Mouse (Mus musculus): Measurements from ENCODE around the gene Samd4b. TPM values are rescaled to one million over a fixed set of nuclear protein-coding genes. Genes with fewer than 3 reads are reported as not detected.
A peak's percentile ranks its signal among the peaks of the same experiment; 100 is the strongest.

Samd4b gene
- polyA plus RNA-seq, 1 experiment from 2014 or later: 29.5 TPM

DNA sequence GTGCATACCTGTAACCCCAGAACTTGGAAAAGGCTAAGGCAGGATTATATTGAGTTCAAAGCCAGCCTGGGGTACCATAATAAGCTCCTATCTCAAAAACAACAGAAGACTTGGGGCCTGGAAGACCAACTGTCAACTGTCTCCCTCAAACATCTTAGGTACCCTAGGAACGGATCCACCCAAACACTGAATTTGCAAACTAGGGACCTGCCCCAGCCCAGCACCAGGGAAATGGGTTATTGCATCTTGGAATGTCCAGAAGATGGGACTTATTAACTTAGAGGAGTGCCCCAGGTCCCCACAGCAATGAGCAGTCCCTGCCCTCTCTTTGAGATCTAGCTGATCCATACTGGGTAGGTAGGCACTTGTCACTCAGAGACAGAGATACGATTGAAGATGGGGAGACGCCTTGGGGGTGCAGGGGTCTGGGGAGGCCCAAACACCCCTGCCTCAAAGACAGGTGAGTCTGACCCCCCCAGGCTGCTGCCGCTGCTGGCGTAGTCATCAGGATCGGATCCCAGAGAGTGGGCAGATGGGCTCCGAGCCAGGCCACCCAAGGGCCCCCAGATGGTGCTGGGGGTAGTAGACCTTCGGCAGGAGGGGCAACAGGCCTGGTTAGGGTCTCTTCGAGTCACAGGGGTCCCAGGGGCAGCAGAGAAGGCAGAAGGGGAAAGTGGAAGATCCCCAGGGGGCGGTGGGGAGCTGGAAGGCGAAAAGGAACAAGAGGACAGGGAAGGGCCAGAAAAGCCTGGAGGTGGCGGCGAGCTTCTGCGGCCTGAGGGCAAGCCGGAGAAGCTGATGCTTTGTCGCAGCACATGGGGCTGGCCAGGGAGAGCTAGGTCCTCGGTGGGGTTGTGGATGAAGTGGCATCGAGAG, 220.5 kb downstream of the Samd4b start:
- Histone ChIP-seq H3K9me3 (ENCODE audit: control insufficient read depth, low read length) (no peaks in the 10 kb centered on the region), H3K4me1 (ENCODE audit: control insufficient read depth, insufficient read depth, low read length) (peaks cover 25% of the 10 kb centered on the region), H3K27me3 (ENCODE audit: control insufficient read depth, insufficient read depth, low read length) (no peaks in the 10 kb centered on the region), H3K9ac (replicated peaks; ENCODE audit: low read length) (no peak overlapping the region), H3K4me2 (ENCODE audit: low read length) (peak overlapping the region; percentile 73), H3K27ac (replicated peaks; ENCODE audit: low read depth, low read length) (no peak overlapping the region), H3K4me3 (replicated peaks; ENCODE audit: low read depth, low read length) (peak overlapping the region; percentile 45; the same call in 1 of the 2 replicates), H3K36me3 (ENCODE audit: control insufficient read depth, insufficient read depth, low read length) (no peaks in the 10 kb centered on the region)
- DNase-seq (no peak), ATAC-seq (ENCODE audit: low FRiP score, low TSS enrichment) (no peak)
- 80% methylated on average over 18 of the region's 18 CpGs for WGBS

DNA sequence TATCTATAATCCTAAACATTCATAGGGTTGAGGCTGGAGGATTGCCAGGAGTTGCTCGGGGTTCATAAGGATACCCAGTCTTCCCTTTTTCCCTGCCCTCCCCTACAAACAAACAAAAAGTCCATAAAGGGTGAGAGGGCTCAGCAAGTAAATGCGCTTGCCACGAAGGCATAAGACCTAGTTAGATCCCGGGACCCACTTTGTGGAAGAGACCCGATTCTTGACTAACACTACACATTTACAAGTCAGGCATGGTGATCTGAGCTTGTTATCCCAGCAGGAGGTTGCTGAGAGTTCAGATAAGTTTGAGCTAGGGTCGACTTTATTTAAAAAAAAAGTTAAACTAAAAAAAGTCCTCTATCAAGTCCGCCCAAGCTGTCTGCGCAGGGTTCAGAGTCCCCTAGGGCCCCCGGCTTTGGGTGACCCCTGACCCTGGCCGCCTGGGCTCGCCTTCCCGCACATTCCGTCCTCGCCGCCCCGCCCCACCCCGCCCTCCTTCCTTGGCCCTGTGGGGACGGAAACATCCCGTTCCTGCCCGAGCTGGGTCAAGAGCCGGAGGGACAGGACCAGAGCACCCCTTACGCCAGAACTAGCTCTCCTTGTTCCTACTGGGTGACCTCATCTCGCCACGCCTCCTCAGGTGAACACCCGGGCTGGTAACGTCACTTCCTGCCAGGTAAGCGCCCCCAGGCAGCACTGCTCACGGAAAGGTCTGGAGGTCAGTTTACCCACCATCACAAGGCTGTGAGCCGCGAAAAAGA, 221.8 kb downstream of the Samd4b start:
- Histone ChIP-seq H3K27ac (replicated peaks; ENCODE audit: low read depth, low read length) (peak overlapping the region; percentile 69), H3K9me3 (ENCODE audit: control insufficient read depth, low read length) (no peaks in the 10 kb centered on the region), H3K9ac (replicated peaks; ENCODE audit: low read length) (peak overlapping the region; percentile 59), H3K36me3 (ENCODE audit: control insufficient read depth, insufficient read depth, low read length) (no peaks in the 10 kb centered on the region), H3K4me2 (ENCODE audit: low read length) (peak overlapping the region; percentile 69), H3K27me3 (ENCODE audit: control insufficient read depth, insufficient read depth, low read length) (no peaks in the 10 kb centered on the region), H3K4me1 (ENCODE audit: control insufficient read depth, insufficient read depth, low read length) (peaks cover 23% of the 10 kb centered on the region), H3K4me3 (replicated peaks; ENCODE audit: low read depth, low read length) (peak overlapping the region; percentile 36)
- ATAC-seq (ENCODE audit: low FRiP score, low TSS enrichment) (no peak), DNase-seq (peak; percentile 58)
- 6% methylated on average over 30 of the region's 30 CpGs for WGBS

DNA sequence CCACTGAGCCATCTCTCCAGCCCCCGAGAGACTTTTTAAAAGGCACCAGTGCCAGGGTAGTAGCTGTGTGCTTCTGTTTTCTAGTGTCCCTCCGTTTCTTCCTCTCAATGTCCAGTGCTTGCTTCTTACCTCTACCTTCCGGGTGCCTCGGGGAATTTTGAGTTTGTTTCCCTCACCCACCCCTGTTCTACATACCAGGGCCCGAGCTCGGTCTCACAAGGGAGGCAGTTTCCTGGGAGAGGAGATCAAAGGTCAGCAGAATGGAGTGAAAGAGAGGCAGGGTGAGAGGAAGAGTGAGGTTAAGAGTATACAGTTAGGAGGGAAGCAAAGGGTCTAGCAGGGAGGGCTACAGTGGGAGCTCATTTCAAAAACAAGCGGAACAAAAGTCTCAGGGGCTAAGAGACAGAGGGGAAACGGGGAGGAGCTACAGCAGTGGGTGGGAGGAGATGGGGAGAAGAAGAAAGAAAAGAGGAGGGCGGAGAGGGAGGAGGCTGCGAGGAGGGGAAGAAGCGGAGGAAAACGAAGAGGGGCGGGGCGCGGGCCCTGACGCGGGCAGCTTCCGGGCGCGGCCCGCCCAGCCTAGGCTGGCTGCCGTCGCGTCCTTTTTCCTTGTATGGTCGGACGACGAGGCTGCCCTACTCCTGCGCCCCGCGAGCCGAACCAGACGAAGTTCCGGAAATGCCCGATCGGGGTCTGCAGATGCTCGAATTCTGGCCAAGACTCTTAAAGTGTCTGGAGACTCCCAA, 222.6 kb downstream of the Samd4b start:
- H3K4me2 ChIP-seq (ENCODE audit: low read length): peak overlapping the region; percentile 69
- no peaks in the 10 kb centered on the region for H3K36me3 ChIP-seq (ENCODE audit: control insufficient read depth, insufficient read depth, low read length)
- H3K4me1 ChIP-seq (ENCODE audit: control insufficient read depth, insufficient read depth, low read length): peaks cover 26% of the 10 kb centered on the region
- peak overlapping the region; percentile 36 for H3K4me3 ChIP-seq (replicated peaks; ENCODE audit: low read depth, low read length)
- peak; percentile 37 for ATAC-seq (ENCODE audit: low FRiP score, low TSS enrichment)
- no peaks in the 10 kb centered on the region for H3K9me3 ChIP-seq (ENCODE audit: control insufficient read depth, low read length)
- peak; percentile 89 for DNase-seq
- peak overlapping the region; percentile 69 for H3K27ac ChIP-seq (replicated peaks; ENCODE audit: low read depth, low read length)
- WGBS: under 1% methylated on average over 35 of the region's 36 CpGs
- H3K9ac ChIP-seq (replicated peaks; ENCODE audit: low read length): peak overlapping the region; percentile 59
- H3K27me3 ChIP-seq (ENCODE audit: control insufficient read depth, insufficient read depth, low read length): no peaks in the 10 kb centered on the region

DNA sequence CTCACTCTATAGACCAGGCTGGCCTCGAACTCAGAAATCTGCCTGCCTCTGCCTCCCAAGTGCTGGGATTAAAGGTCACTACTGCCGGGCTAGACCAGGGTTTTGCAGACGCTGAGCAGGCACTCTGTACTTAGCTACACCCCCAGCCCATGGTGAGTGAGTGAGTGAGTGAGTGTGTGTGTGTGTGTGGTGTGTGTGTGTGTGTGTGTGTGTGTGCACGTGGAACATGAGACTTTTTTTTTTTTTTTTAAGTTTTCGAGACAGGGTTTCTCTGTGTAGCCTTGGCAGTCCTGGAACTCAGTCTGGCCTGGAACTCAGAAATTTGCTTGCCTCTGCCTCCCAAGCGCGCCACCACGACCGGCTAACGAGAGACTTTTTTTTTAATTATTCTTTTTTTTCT, 223.3 kb downstream of the Samd4b start:
- Histone ChIP-seq H3K27me3 (ENCODE audit: control insufficient read depth, insufficient read depth, low read length) (no peaks in the 10 kb centered on the region), H3K9me3 (ENCODE audit: control insufficient read depth, low read length) (no peaks in the 10 kb centered on the region), H3K36me3 (ENCODE audit: control insufficient read depth, insufficient read depth, low read length) (no peaks in the 10 kb centered on the region), H3K4me2 (ENCODE audit: low read length) (no peak overlapping the region; the same call in 1 of the 2 replicates), H3K4me1 (ENCODE audit: control insufficient read depth, insufficient read depth, low read length) (peaks cover 32% of the 10 kb centered on the region), H3K27ac (replicated peaks; ENCODE audit: low read depth, low read length) (no peak overlapping the region), H3K4me3 (replicated peaks; ENCODE audit: low read depth, low read length) (no peak overlapping the region), H3K9ac (replicated peaks; ENCODE audit: low read length) (no peak overlapping the region)
- WGBS: 82% methylated on average over 10 of the region's 10 CpGs
- ATAC-seq (ENCODE audit: low FRiP score, low TSS enrichment): no peak
- DNase-seq: no peak

DNA sequence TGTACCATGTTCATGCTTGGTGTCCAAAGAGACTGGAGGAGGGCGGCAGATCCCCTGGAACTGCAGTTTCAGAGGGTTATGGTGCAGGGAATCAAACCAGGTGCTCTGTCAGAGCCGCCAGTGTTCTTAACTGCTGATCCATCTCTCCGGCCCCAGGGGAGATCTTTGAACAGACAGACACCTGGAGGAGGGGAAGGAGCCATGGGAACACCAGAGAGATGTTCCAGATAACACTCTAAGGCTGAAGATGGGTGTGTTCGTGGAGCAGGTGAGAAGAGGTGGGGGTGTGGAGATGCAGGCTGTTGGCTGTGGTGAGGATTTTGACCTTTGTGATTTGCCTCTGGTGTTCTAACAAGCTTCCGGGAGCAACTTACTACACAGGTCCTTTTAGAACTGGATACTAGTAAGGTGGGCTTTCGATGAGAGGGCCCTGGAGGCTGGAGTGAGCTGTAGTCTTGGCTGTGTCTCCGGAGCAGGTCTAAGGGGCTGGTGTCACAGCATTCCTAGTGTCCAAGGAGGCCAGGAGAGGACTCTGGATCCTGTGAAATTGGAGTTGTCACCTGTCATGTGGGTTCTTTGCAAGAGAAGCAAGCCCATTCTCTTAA, 224.0 kb downstream of the Samd4b start:
- Histone ChIP-seq H3K4me3 (replicated peaks; ENCODE audit: low read depth, low read length) (no peak overlapping the region), H3K36me3 (ENCODE audit: control insufficient read depth, insufficient read depth, low read length) (no peaks in the 10 kb centered on the region), H3K9me3 (ENCODE audit: control insufficient read depth, low read length) (no peaks in the 10 kb centered on the region), H3K27me3 (ENCODE audit: control insufficient read depth, insufficient read depth, low read length) (no peaks in the 10 kb centered on the region), H3K9ac (replicated peaks; ENCODE audit: low read length) (no peak overlapping the region), H3K4me2 (ENCODE audit: low read length) (no peak overlapping the region), H3K4me1 (ENCODE audit: control insufficient read depth, insufficient read depth, low read length) (peaks cover 27% of the 10 kb centered on the region), H3K27ac (replicated peaks; ENCODE audit: low read depth, low read length) (no peak overlapping the region)
- ATAC-seq (ENCODE audit: low FRiP score, low TSS enrichment) (no peak), DNase-seq (no peak)
- 85% methylated on average over 7 of the region's 7 CpGs for WGBS

DNA sequence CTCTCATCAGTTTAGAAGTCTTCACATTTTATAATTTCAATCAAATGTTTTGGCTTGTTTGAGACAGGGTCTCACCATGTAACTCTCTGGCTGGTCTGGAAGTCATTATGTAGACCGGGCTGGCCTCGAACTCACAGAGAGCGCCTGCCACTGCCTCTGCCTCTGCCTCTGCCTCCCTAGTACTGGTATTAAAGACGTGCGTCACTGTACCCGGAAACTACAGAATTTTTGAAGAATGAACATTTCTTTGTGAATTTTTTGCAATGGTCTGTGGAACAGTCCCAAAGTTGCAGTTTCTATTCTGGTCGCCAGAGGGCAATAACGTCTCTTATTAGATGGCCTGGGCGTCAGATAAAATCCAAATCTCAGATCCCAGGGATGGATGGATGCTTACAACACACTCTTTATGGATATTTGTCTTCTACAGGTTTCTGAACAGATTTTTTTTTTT, 224.8 kb downstream of the Samd4b start:
- H3K9me3 ChIP-seq (ENCODE audit: control insufficient read depth, low read length): no peaks in the 10 kb centered on the region
- no peaks in the 10 kb centered on the region for H3K27me3 ChIP-seq (ENCODE audit: control insufficient read depth, insufficient read depth, low read length)
- peaks cover 7% of the 10 kb centered on the region; the same call in 1 of the 2 replicates for H3K36me3 ChIP-seq (ENCODE audit: control insufficient read depth, insufficient read depth, low read length)
- H3K9ac ChIP-seq (replicated peaks; ENCODE audit: low read length): no peak overlapping the region
- peak overlapping the region; percentile 92 for H3K4me2 ChIP-seq (ENCODE audit: low read length)
- peak; percentile 22; the same call in 1 of the 2 replicates for ATAC-seq (ENCODE audit: low FRiP score, low TSS enrichment)
- peak overlapping the region; percentile 73 for H3K4me3 ChIP-seq (replicated peaks; ENCODE audit: low read depth, low read length)
- H3K27ac ChIP-seq (replicated peaks; ENCODE audit: low read depth, low read length): no peak overlapping the region
- H3K4me1 ChIP-seq (ENCODE audit: control insufficient read depth, insufficient read depth, low read length): peaks cover 27% of the 10 kb centered on the region
- WGBS: 1% methylated on average over 9 of the region's 9 CpGs
- DNase-seq: peak; percentile 94

DNA sequence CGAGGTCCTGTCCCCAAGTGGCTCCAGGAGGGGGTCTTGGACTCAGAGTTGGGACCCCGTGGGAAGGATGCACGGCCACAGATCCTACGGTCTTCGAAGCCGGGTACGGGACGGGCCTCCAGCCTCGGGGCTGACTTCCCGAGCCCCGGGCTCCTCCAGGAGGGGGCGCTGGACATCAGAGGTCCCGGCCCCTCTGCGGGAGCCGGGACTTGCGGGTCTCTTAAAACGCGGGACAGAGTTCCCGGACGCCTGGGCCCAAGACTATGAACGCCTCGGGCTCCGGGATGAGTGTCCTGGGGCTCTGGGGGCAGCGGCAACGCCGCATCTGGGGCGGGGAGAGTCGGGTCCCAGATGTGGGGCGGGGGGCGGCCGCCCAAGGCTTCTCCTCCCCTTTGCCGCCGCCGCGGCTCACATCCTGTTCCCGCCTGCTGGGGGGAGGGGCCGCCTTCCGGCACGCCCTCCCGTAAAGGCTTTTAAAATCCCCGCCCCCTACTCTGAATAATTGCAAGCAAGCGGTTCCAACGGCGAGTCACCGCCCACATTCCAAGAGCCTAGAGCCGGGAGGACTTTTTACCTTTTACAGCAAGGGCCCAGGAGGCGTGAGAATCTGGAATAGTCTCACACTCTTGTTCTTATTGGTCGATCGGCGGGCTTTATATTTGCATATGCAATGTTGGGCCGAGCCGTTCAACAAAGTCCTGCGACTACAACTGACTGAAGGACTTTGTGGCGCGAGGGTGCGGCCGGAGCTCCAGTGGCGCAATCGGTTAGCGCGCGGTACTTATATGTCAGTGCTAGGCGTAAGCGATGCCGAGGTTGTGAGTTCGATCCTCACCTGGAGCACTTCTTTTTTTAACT, 225.5 kb downstream of the Samd4b start, which contains the start of gene Plekhg2:
TSS of gene Plekhg2 (minus strand) at position 349 of the 858 bp plus-strand sequence.
- Histone ChIP-seq H3K4me3 (replicated peaks; ENCODE audit: low read depth, low read length) (peak within 1 kb of the TSS; percentile 73), H3K27me3 (ENCODE audit: control insufficient read depth, insufficient read depth, low read length) (no peaks in the 10 kb centered on the region), H3K36me3 (ENCODE audit: control insufficient read depth, insufficient read depth, low read length) (peaks cover 13% of the 10 kb centered on the region; the same call in 1 of the 2 replicates), H3K4me1 (ENCODE audit: control insufficient read depth, insufficient read depth, low read length) (peaks cover 27% of the 10 kb centered on the region), H3K9ac (replicated peaks; ENCODE audit: low read length) (peak within 1 kb of the TSS; percentile 69), H3K9me3 (ENCODE audit: control insufficient read depth, low read length) (no peaks in the 10 kb centered on the region), H3K4me2 (ENCODE audit: low read length) (peak within 1 kb of the TSS; percentile 92), H3K27ac (replicated peaks; ENCODE audit: low read depth, low read length) (peak within 1 kb of the TSS; percentile 83)
- WGBS: under 1% methylated on average over 66 of the region's 66 CpGs
- ATAC-seq (ENCODE audit: low FRiP score, low TSS enrichment) (peak; percentile 80), DNase-seq (peak; percentile 97)
